Mouse (Mus musculus): ENCODE results near the gene Bad.

The Bad gene

DNA sequence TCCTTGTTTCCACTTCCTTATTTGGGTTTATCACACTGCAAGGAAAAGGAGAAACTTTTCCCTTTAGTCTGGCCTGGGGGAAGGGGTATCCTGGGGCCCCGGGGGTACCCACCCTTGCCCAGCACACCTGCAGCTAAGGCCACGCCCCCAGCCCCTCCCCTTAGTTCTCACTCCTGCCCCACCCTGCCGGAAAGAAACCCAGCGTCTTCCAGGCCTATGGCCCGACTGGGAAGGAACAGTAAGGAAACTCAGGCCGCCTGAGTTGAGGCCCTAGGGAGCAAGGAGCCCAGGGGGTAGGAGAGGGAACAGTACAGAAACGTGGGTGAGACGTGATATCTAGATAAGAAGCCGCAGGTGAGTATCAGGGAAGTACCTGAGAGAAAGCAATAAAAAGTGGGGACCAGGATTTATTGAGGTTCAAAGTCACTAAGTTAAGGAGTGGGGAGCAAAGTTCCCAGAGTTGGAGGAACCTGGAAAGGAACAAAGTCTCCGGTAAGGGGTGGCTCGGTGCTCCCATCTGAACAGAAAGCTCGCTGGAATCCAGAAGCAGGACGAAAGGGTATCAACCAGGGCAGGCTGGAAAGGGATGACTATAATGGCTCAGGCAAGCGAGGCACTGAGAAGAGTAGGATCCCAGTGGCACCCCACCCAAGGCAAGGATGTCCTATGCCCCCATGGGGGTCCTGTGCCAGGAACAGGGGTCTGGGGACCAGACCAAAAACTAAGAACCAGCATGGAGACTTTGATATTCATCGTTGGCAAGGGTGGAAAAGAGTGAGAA lies 27.0 kb downstream of the Bad start:
- DNase-seq (ENCODE audit: low read depth, low spot score), result no peak

DNA sequence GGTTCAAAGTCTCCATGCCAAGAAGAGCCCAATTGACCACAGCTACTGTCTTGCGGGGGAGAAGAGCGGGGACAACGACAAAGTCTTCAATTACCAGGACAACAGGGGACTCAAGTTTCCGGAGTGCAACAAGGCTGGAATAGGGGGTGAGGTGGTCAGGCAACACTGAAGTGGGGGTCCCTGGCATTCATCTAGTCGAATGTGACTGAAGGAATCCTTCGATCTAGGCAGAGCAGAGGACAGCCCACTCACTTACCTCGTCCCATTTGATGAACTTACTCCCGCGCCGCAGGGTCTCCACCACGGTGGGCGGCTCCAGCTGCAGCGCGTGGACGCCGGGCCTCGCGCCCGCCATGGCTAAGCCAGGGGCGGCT lies 27.6 kb downstream of the Bad start:
- no peak for DNase-seq (ENCODE audit: low read depth, low spot score)

DNA sequence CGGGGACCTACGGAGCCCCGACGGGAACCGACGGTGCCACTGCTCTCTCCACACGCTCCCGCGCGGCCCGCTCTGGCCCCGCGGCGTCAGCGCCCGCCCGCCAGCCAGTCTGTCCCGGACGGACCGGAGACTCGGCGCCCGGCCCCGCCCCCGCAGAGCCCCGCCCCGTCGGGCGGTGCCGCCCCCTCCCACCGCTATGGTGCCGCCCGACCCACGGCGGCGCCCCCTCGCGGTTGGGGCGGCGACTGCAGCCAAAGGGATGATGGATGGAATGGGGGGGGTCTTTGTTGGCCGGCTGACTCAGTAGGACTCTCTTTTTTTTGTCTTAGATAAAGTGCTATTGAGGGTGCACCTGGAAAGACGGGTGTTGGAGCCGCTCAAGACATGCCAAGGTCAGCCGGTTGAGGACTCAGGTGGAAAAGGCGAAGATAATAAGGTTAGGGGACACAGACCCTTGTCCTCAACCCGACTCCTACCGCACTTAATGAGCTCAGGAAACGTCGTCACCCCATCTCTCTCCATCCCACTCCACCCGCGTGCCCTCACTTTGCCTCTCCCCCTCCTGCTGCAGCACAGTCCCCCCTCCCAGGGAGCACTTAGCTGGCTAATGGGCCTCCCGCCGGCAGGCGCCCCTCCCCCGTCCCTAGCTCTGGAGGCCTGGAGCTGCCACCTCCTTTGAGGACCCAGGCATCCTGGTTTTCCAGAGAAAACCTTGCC lies 28.2 kb downstream of the Bad start:
- DNase-seq (ENCODE audit: low read depth, low spot score), result no peak

DNA sequence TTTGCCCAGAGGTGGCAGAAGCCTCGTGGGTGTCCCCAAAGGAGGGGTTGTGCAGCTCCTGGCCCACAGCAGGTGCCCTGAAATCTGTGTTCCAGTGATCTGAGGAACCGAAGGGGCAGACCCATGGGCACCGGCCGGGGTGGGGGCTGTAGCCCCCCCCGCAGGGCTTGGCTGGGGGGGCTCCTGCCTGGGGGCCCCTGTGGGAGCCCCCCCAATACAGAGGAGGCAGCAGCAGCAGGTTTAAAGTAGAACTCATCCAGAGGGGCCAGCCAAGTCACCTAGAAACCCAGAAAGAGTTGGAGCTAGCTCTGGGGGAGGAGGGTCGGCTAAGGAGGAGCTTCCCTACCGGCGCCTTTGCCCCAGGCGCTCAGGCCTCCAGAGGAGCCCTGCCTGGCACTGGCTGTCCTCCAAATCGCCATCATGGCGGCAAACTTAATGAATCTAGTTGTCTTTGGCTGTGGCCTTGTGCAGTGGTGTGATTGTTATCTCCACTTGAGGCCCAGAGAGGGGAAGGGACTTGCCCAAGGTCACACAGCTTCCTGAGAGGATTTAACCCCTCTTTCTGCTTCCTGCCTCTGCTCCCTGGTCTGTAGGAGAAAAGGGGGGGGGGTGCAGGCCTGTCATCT lies 28.9 kb downstream of the Bad start:
- no peak for DNase-seq (ENCODE audit: low read depth, low spot score)

GRCm38 (mm10) chr19:6971644-6972043 lies 30.0 kb downstream of the Bad start:
- no peak for DNase-seq (ENCODE audit: low read depth, low spot score)

DNA sequence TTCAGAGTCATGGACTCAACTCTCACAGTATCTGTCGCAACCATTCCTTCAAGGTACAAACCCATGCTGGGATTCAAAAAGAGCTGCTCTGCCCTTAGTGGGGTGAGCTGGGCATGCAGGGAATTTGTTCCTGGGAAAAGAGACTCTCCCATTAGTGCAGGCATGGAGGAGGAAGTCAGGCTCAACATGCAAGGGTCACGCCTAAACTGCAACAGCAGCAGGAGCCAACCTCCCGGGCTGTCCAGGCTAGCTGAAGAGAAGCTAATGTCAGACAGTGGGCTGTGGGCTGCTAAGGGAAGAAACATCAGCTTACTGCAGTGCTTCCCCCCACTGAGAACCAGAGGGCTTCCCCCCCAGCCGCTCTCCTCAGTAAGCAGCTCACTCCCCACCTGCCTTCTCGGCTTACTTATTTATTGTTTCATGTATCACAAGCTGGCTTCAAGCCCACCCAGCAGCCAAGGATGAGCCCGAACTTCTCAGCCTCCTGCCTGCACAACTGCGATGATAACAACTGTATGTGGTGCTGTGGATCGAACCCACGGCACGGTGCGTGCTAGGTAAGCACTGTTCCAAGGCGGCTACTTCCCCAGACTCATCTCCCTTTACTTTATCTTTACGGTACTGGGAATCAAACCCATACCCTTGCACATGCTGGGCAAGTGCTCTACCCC lies 30.7 kb downstream of the Bad start:
- no peak for DNase-seq (ENCODE audit: low read depth, low spot score)

- DNase-seq (ENCODE audit: low read depth, low spot score), result no peak
Observed at GRCm38 (mm10) chr19:6973581-6974190, 32.0 kb downstream of the Bad start.

DNA sequence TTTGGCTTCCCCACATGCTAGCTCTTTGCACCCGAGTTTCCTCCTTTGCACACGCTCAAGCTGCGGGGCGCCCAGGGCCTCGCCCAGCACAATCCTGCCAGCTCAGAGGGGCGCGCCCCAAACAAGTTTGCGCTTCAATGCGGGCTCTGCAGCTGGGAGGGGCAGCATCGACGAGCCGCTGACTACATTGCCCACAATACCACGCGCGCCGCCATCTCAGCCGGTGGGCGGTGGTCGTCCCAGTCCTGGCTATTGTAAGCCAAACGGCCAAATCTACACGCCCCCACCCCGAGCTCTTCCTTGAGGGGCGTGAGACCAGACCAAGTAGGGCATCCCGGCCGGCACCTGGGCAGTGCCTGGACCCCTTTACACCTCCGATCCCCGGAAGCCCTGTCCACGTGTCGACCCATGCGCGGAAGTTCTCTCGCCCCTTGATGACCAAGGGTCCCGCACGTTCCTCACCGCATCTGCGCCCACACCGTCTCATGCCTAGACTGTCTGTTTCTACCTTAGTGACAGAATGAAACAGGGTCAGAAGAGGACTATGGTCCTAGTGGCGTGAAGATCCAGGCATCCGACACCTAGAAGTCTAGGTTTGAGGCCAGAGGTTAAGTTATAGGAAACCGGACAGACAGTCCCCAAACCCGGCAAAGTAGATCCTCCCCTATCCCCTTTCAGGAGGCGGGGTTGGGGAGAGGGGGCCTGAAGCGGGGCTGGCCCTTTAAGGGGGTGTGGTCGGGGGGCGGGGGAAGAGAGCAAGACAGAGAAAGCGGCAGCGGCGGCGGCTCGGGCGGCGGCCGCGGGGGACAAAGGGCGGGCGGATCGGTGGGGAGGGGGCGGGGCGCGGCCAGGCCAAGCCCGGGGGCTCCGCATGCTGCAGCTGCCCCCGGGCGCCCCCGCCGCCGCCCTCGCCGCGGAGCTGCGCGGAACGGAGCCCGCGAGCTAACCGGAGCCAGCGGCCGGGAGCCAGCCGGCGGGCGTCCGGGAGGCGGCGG lies 32.8 kb downstream of the Bad start, which contains the start of gene Ppp1r14b:
Gene Ppp1r14b (plus strand): TSS at position 758 of the 995 bp plus-strand sequence.
- peak; percentile 69 for DNase-seq (ENCODE audit: low read depth, low spot score)

- peak; percentile 94 for DNase-seq (ENCODE audit: low read depth, low spot score)
Observed at GRCm38 (mm10) chr19:6975537-6976521, 34.2 kb downstream of the Bad start, which contains the start of gene Plcb3. Gene Plcb3 (minus strand): TSS chr19:6976470.

DNA sequence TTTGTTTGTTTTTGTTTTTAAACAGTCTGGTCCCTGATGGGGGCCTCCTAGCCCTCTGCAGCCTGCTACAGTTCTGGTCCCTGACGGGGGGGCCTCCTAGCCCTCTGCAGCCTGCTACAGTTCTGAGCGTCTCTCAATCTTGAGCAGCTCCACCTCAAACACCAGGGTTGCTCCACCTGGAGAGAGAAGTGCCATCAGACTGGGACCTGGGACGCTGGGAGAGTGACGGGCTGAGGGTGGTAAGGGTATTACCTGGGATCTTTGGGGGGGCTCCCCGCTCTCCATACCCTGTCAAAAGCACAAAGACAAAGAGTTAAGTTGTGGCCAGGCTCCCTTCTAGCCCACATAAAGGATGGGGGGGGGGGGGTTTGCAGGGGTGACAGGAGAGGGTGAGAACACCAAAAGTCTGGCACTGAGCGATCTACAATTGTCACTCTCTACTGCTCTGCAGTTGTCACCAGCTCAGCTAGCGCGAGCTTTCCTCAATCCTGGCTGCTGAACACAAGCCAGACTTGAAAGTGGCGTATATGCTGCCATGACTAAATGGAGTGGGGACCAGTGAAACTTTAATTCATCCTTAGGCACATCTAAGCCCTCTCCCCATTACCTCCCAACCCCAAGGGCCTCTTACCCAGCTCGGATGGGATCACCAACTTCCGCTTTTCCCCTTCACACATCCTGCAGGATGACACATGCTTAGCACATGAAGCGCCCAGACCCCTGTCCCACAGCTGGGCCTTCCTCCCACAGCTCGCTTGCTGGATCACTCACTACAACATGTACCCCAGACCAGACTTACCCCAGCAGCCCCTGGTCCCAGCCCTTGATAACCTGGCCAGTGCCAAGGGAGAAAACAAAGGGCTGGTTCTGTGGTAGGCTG lies 36.3 kb downstream of the Bad start:
- no peak for DNase-seq (ENCODE audit: low read depth, low spot score)

DNA sequence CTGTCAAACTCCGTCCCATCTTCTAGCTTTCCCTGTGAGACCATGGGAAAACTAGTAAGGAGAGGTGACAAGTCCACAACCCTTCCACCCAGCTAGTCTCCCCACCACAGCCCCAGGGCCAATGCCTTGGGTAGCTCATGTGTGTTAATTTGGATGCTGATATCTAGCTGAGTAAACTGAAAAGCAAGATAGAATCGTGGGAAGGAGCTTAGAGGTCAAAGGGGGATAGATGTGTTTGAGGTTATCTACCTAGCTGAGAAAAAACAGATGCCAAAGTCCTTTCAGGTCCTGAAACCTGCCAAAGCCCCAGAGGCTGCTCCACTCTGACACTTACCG lies 36.9 kb downstream of the Bad start:
- DNase-seq (ENCODE audit: low read depth, low spot score), result no peak

- no peak for DNase-seq (ENCODE audit: low read depth, low spot score)
Observed at GRCm38 (mm10) chr19:6979001-6979479, 37.4 kb downstream of the Bad start.

DNA sequence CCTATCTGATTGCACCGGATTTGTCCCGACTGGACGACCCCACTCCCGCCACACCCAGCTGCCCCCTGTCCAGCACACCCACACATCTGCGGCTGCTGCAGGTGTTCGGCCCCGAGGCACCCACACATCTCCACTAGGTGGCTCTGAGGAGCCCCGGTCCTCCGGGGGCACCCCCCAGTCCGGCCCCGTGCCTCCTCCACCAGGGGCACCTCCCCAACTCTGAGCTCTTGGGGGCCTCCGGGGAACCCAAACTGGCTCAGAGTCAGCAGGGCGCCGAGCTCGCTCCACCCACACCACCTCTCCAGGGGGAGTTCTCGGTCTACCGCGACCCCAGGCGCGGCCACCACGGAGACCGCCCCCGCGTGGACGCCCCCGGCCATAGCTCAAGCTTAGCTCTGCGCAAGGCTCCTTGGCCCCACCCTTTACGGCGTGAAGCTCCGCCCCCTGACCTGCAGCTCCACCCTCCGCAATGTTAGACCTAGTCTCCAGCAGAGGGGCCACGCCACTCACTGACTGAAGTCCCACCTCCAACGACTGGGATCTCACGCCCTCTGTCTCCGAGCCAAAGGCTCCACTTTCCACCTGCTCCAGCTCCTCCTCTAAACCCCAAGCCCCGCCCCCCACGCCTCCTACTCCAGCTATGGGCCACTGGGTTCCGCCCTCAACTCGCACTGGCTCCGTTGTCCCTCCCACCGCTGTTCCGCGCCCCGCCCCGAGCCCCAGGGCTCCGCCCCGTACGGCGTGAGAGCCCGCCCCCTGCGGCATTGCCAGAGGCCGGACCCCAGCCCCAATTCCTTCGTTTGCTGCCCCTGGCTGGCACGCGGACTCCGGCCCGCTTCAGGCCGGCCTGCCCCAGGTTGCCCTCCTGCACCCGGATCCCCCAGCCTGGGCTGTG lies 38.1 kb downstream of the Bad start:
- peak; percentile 100 for DNase-seq (ENCODE audit: low read depth, low spot score)

DNA sequence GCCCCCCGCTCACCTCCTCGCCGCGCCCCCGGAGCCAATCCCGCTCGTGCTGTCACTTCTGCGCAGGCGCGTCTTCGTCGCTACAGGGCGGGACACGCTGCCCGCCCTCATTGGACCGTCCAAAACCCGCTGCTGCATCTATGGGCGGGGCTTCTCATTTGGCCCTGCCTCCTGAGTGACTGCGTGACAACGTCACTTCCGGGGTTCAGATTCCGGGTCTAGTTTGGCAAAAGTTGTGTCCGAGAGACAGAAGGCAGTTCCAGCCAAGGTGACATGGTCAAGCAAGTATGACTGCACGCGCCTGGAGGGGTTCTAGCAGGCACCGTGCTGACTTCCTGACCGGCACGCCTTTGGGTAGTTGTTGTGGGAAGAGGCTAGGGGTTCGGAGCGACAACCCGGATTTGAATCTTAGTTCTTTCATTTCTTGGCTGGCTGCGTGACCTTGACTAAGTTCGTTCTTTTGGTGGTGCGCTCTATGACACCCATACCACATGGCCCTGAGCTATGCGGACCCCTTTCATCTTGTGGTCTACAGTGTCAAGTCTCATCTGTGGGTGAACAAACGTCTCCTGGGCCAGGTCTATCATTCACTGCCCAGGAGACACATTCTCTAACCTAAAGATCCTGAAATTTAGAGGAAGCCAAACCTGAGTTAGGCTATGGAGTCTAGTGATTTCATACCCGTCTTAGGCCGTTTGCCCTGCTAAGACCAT lies 38.9 kb downstream of the Bad start, which contains the start of gene Fkbp2:
Gene Fkbp2 (minus strand): TSS at position 121 of the 713 bp plus-strand sequence.
- peak; percentile 99 for DNase-seq (ENCODE audit: low read depth, low spot score)

DNA sequence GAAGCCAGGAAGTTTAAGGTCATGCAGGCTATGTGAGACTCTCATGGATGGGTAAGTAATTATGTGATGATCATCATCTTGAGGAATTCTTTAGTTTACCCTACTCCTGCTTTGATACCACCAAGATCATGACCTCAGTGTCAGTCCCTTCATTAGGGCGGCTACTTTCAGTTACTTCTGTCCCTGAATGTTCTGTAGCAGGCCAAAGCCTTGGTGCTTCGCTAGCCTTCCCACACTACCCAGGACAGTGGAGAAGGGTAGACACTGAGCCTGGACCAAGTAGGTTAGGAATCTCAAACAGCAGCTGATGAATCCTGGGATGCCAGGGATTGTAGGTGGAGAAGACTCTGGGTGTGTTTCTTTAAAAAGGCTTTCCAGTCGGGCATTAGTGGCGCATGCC lies 39.8 kb downstream of the Bad start:
- DNase-seq (ENCODE audit: low read depth, low spot score), result no peak

GRCm38 (mm10) chr19:6983621-6984020 lies 42.0 kb downstream of the Bad start:
- DNase-seq (ENCODE audit: low read depth, low spot score), result no peak

All from skeletal muscle tissue, adult 2 months (tissue).